Mouse (Mus musculus) lung, postnatal 4 days (tissue): Measurements from ENCODE around the gene Fbxl18.
A peak's percentile ranks its signal among the peaks of the same experiment; 100 is the strongest.

Source experiments
- DNase-seq, 2 experiments: peaks; one replicate each; pipeline ENCODE4 v3.0.0; 2021

The Fbxl18 gene

DNA sequence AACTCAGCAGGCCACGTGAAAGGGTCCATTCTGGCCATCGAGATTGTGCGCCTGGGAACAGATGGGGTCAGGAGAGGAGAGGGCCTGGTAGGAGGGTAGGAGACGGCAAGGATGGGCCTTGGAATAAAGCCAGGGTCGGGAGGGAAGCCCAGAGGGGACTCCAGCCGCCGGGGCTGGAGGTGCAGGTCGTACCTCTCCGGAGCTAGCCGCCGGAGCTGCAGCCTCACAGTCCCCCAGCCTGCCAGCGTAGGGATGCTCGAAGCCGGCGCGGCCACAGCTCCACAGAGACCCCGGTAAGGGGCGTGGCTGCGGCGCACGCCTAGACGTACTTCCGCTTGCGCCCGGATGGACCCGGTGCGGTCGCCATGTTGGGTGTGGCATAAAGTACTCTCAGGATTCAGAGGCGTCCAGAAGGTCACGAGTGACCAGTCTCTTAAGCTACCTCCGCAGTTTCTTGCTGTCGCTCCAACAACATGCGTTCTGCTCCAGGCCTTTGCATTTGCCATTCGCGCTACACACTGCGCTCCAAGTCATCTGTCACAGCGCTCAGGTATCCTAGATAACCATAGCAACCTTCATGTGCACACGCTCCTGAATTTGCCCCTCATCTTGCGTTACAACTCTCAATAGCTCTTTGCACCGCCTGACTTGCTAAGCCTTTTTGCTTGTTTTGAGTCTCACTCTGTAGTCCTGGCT lies at the start of gene Fbxl18:
TSS of gene Fbxl18 (minus strand) at position 504 of the 696 bp plus-strand sequence.
- DNase-seq = peak; percentile 92 to 93

DNA sequence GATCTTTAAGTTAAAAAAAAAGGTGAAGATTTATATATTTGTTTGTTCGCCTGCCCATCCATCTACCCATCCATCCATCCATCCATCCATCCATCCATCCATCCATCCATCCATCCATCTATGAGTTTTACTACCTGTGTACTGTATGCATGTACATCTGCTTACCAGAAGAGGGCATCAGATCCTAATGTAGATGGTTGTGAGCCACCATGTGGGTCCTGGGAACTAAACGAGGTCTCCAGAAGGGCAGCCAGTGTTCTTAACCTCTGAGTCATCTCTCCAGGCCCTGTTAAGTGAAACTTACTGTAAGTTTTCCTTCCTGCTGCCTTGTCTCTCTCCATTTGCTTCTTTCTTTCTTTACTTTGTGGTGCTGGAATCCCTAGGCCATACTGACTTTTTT lies 45.2 kb upstream of the Fbxl18 start:
- no peak for DNase-seq

DNA sequence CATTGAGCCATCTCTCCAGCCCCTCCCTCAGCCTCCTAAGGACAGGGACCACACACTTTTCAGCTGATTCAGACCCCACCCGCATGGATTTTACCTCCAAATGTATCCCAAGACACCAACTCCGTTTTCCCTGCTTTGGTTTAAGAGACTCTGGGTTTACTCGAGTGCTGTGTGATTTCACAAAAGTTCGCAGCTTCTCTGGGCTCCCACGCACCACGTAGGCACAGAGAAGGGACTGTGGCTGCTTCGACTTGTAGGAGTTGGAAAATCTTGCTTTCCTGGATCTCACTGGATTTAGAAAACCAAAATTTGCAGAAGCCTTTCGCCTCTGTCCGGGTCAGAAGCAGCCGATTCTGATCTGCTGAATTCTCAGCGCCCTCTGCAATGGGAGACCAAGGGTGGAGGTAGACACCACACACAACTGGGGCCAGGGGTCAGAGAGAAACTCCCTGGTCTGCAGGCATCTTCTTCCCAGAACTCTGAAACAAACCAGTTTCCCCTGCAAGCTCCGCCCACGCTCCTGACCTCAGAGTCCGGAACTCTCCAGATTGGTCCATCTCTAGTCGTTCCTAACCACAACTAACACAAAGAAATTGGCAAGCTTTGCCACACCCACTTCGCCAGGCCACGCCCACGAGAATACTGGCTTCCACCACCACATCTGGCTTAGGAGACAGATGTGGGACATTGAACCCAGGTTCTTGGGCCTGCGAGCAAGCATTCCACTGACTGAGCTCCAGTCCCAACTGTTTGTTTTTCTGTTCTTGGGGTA lies 42.9 kb upstream of the Fbxl18 start:
- DNase-seq = peak; percentile 62 to 69

DNA sequence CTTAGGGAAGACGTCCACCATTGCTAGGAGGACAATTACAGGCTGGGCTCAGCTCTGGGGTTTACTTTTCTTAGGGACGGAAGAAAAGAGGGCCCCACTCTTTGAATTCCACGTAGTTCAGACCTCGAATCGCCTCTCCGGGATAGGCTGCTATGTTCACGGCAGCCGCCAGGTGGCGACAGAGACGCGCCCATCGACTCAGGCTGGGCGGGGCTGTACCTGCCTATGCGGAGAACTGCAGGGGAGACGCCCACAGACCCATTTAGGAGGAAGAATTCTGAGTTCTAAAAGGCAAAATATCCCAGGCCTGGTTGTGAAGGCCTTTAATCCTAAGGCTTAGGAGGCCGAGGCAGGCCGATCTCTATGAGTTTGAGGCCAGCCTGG lies 41.1 kb upstream of the Fbxl18 start:
- peak; percentile 83 to 89 for DNase-seq

DNA sequence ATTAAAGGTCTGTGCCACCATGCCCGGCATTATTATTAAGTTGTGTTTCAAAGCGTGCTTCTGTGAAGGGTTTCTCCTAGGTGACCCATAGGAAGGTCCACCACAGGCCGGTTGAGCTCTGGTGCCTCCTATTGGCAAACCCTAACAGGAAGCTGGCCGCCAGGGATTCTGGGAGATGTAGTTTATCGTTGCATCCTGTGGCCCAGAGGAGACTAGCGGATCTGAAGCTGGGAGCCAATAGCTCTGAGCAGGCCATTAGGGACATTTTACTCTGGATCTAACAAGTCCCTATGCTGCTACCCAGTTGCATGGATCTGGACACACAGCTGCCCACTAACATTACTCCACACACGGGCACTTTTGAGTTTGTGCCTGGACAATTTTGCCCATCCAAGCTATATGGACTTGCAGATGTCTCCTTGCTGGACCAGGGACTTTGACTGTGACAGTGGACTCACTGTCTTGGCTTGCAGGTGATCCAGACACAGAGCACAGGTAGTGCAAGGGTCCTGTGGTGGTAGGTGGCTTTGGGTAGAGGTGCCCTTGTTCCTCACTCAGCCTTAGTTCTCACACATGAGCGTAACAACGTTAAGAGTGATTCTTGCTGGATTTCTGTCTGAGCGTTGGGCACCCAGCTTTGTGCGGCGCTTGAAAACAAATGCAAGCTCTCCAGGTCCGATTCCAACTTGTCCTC lies 40.6 kb upstream of the Fbxl18 start:
- peak; percentile 83 to 87 for DNase-seq

DNA sequence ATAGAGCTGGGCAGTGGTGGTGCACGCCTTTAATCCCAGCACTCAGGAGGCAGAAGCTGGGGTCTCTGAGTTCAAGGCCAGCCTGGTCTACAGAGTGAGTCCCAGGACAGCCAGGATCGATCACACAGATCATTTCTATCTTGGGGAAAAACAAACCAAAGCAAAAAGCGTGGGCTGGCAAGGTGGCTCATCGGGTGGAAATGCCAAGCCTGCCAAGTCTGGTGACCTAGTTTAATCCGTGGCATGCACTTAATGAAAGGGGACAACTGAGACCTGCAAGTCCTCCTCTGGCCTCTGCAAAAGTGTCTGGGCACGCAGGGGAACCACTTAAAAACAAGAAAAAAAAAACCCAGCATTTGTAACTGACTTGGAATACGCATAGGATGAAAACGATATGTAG lies 37.5 kb upstream of the Fbxl18 start:
- DNase-seq = no peak

DNA sequence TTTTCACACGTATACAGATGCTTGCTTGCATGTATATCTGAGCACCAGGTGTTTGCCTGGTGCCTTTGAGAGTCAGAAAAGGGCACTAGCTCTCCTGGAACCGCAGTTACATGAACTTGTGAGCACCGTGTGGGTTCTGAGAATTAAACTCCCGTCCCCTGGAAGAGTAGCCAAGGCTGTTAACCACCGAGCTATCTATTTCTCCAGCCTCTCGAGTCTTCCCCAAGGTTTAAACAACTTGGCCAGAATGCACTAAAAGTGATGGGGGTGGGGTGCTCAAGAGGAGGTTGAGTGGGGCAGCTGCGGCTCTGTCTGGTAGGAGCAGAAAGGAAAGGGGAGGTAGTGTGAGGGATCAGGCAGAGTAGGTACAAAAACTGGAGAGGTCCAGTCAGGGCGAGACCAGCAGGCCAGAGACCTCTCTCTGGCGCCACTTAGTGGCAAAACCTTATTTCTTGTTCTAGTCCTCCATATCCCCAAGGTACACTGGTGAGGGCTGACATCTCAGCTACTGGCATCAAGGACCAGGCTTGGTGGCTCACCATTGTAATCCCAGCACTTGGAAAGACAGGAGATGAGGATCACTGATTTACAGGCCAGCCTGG lies 37.0 kb upstream of the Fbxl18 start:
- DNase-seq = peak; percentile 70 to 89

DNA sequence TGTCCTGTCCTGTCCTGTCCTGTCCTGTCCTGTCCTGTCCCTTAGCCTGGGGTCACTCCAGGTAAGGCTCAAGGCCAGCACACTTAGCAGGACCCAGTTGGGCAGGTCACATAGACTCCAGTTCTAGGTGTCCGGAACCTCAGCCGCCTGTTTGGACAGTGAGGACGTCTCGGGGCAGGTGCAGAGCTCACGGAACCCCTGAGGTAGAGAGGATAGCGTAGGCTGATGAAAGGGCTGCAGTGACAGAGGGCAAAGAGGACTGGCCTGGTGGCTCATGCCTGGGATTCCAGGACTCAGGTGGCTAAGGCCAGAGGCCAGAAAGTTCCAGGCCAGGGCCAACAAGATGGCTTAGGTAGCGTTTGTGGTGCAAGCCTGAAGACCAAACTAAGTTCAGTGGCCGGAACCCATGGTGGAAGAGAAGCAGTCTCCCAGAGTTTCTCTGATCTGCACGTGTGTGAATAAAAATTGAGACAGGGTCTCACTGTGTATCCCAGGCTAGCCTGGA lies 36.1 kb upstream of the Fbxl18 start:
- no peak for DNase-seq

DNA sequence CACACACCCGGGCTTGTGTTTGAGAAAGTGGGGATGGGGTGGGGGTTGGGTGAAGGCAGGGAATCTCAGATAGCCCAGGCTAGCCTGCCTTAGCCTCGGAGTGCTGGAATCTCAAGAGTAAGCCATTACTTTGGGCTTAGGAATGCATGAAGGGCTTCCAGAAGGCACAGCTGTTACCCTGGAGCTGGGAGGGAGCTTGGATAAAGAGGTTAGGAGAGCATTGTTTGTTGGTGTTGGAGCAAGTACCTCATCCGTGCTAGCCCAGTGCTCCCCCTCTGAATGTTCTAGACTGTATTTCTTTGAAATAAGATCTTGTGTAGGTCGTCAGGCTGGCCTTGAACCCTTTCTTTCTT lies 34.2 kb upstream of the Fbxl18 start:
- DNase-seq = no peak

DNA sequence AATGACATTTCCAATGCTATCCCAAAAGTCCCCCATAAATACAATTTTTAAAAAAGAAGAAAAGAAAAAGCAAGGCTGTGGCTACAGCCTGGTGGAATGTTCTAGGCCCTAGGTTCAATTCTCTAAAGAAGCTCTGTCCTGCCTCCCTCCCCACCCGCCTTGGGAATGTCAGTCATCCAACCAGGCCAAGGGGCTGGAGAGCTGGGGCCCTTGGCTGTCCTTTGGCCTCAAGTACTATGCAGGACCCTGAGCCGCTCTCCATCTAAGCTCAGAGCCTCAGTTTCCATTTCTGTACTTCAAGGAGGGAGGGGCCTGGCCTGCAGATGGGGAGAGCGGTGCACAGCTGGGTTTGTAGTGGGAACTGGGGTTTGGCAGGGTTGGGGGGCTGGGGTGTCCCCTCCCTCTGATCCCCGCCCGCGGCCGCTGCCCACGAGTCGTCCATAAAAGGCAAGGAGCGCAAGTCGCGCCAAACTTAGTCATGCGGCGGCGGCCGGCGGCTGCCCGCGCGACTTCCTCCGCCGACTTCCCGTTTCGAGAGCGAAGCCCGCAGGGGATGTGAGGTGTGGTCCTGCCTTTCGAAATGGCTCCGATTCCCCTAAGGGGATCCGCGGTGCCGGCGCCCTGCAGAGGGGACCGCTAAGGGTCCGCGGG lies 33.7 kb upstream of the Fbxl18 start:
- DNase-seq = peak; percentile 90 to 93

DNA sequence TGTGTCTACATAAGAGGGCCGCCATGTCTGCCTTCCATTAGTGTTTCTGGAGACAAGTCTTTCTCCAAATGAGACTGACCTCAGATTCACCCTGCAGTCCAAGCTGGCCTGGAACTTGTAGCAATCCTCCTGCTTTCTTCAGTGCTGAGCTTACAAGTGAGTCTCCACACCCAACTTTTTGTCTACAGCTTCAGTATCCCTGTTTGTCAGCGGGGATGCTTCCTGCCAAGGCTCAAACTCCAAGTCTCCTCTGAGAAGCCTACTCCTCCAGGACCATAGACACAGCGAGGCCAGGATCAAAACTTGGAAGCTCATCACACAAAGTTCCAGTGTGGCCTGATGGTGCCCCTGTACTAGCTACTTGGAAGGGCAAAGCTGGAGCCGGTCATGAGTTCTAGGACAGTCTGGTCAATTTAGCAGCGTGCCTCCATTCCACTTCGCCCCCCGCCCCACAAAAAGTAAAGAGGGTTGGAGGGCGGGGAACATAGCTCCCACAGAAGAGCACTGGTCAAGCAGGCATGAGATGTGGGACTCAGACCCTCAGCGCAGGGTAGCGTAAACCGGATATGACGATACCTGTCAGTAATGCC lies 32.2 kb upstream of the Fbxl18 start:
- no peak for DNase-seq

DNA sequence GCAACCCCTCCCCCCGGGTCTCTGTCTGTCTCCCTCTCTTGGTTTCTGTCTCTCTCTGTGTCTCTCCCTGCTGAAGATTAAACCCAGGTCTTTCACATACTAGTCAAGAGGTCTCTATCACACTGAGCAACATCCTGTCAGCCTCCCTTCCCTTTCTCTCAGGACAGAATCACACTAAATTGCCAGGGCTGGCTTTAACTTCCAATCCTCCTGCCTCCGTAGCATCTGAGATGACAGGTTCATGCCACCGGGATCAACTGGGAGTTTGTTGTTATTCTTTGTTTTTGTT lies 31.7 kb upstream of the Fbxl18 start:
- DNase-seq = no peak

DNA sequence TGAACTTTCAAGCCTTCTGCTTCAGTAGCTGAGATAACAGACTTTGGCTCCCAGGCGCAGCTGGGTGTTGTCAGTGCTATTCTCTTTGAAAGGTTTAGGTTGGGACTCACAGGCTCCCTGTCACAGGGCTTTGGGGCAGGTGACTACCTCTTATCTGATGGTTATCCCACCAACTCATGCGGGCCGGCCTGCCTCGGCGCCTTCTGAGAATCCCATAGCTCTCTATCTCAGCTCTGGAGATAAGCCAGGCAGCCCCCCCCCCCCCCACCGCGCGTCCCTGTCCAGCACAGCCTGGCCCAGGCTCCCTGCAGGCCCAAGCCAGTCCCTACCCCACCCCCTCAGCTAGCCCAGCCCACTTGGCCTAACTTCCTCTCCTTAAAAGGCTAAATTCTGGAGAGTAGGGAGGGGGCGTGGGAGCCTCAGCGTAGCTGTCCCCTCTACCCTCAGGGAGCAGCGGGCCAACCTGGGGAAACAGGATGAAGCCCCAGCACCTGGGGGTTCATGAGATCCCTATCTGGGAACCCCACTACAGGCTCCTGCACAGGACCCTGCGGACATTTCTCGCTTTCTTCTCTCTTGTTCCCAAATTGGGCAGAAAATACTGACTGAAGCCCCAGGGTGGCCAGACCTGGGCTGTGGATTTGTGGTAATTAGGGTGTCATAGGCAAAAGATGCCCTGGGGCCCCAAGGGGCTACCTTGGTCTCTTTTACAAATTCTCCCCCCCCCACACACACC lies 31.2 kb upstream of the Fbxl18 start:
- peak; percentile 81 to 86 for DNase-seq

DNA sequence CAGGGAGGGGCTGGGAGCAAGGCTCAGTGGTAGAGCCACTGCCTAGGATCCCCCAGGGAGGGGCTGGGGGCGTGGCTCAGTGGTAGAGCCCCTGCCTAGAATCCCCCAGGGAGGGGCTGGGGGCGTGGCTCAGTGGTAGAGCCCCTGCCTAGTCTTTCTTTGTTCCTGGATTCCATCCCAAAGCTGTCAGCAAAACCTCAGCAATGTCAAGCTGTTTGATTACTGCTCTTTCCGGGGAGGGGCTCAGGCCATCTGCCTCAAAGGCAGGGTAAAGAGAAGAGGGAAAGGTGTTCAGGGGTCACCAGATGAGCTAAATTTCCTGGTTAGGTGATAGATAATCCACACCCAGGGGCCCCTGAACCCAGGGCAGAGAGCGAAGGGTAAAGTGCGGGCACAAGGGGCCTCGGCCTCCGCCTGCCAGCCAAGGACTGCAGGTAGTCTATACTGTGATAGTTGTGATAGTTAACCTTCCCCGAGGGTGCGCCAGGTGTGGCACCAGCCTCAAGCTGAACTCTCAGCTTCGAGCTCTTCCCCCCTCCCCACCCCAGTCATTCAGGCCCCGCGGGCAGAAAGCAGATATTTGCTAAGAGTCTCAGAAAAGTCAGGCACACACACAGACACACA lies 29.2 kb upstream of the Fbxl18 start:
- DNase-seq = no peak

DNA sequence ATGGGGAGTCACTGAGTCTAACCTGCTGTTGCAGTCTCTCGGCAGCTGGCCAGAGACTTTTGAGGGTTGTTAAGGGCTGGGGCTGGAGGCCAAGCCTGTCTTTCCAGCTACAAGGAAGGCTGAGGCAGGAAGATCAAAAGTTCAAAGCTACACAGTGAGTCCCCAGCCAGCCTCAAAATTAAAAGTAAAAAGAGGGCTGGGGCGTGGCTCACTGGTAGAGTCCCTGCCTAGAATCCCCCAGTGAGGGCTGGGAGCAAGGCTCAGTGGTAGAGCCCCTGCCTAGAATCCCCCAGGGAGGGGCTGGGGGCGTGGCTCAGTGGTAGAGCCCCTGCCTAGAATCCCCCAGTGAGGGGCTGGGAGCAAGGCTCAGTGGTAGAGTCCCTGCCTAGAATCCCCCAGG lies 28.6 kb upstream of the Fbxl18 start:
- no peak for DNase-seq

DNA sequence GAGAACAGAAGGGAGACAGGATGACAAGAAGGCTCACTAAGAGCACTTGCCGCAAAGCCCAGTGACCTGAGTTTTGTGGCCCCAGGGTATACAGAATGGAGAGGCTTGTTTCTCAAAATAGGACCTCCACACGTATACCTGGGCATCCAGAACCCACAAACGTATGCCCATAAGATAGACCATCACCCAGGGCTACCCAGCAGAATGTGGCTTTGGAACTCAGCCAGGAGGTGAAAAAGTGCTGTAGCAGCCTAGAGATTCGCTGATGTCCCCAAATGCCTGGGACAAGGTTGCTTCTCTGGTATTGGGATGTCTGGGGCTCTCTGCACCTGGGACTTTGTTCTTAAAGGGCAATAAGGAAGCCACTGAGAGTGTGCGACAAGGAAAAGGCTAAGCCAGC lies 27.0 kb upstream of the Fbxl18 start:
- no peak for DNase-seq

DNA sequence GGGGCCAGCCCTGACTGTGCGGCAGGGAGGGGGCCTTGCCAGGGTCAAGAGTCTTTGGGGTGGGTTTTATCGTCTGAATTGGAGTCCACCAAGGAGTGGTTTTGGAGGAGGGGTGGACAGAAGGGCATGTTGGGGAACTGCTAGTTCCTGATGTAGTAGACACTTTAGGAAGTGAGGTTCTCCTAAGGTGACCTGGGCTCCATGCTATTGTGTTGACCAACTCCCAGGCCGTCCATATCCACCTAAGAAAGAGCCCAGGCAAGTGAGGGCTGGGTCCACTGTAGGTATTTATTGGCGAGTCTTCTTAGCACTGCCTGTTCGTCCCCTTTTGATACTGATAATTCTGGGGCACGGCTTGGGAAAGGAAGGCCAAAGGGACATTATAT lies 25.8 kb upstream of the Fbxl18 start:
- DNase-seq = no peak

DNA sequence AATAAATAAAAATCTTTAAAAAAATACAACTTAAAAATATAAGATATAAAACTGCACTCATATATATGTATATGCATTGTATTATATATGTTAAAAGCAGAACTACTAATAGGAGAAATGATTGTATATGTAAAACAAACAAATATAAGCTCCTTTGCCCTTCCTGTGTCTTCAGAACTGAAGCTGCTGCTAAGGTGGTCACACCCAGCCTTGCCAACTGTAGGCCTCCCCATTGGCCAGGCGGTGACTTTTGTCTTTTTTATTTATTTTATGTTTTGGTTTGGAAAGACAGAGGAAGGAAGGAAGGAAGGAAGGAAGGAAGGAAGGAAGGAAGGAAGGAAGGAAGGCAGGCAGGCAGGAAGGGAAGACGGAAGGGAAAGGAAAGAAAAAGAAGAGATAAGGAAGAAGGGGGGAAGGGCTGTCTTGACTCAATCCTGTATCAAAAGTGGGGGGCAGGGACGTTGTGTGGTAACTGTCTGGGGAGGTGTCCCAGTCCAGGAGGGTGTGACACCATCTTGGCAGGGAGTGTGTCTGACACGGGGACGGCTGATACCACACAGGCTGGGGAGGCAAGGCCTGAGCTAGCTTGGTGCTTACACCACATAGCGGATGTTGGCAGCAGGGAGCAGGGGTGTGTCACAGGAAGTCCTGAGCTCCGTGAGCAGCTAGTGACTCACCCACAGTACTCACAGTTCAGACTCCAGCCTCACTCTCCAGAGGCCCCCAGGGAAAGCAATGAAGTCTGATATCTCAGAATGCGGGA lies 25.3 kb upstream of the Fbxl18 start:
- peak; percentile 87 to 93 for DNase-seq

DNA sequence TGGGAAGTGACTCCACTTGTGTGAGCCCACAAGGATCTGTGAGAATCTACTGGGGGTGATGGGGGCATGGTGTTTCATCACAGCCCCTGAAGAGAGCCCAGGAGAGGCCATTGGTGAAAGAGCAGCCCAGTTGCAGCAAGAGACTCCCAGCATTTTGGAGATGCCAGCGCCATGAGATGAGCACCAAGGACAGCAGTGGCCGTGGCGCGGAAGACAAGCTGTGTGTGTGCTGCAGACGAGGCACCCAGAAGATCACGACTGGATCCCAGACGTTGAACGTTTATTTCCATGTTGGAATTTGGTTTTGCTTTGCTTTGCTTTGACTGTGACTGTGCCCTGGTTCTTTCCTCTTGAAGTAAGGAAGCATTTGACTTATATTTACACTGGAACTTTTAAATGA lies 22.2 kb upstream of the Fbxl18 start:
- DNase-seq = no peak

DNA sequence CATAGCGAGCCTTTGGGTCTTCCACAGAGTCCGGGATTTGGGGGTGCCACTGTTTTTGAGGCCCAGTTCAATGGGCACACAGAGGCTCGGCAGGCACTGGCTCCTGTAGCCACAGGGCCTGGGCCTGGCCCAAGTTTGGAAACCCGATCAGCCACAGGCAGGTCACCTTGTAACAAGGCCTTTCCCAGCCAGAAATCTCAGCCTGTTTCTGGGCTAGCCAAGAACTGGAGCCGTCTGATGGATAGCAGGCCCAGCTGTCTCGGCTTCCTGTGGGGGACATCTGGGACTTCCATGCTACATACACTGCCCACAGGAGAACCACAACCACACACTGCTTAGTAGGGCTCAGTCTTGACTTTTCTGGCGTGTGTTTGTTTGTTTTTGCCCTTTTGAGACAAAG lies 21.4 kb upstream of the Fbxl18 start:
- DNase-seq = no peak

DNA sequence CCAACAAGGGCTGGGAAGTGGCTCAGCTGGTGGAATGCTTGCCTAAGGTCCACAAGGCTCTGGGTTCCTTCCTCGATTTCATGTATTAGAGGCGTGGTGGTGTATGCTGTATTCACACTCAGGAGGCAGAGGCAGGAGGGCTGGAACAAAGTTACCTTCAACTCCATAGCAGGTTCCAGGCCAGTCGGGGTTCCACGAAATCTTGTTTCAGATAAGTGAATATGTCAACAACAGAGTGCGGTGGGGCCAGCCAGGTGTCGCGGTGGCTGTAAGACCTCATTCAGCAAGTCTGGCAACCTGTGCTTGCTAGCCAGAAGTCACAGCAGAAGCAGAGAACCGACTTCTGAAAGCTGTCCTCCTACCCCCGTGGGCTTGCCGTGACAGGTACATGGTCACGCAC lies 20.0 kb upstream of the Fbxl18 start:
- no peak for DNase-seq
